Mouse (Mus musculus) neural tube, embryonic 13.5 days (tissue): Measurements from ENCODE around the gene Oxa1l. TPM values are rescaled to one million over a fixed set of nuclear protein-coding genes. Genes with fewer than 3 reads are reported as not detected.

ENCODE experiments used
- ATAC-seq: fragments of 200-750 bp; cut with Nextera tagmentation; 2 replicates; pipeline ENCODE4 v1.8.0; 2017; ENCODE audit warnings: low read depth, mild to moderate bottlenecking, moderate TSS enrichment, moderate library complexity
- H3K27ac ChIP-seq: fragments of 300-500 bp; sonication (generic); replicated peaks from 2 replicates; pipeline ENCODE4 v1.5.1; 2015; ENCODE audit warnings: moderate library complexity, mild to moderate bottlenecking, inconsistent platforms
- H3K27me3 ChIP-seq: fragments of 300-500 bp; sonication (generic); 2 replicates; pipeline ENCODE4 v1.6.1; 2015; ENCODE audit warnings: mild to moderate bottlenecking, inconsistent platforms
- H3K36me3 ChIP-seq: fragments of 300-500 bp; sonication (generic); 2 replicates; pipeline ENCODE4 v1.6.1; 2015; ENCODE audit warnings: mild to moderate bottlenecking, inconsistent platforms
- H3K4me1 ChIP-seq: fragments of 300-500 bp; sonication (generic); replicated peaks from 2 replicates; pipeline ENCODE4 v1.6.1; 2015; ENCODE audit warnings: inconsistent platforms
- H3K4me2 ChIP-seq: fragments of 300-500 bp; sonication (generic); 2 replicates; pipeline ENCODE4 v1.6.1; 2015; ENCODE audit warnings: inconsistent platforms, mild to moderate bottlenecking, moderate library complexity
- H3K4me3 ChIP-seq: fragments of 300-500 bp; sonication (generic); 2 replicates; pipeline ENCODE4 v1.5.1; 2015; ENCODE audit warnings: mild to moderate bottlenecking, inconsistent platforms
- H3K9ac ChIP-seq: fragments of 300-500 bp; sonication (generic); 2 replicates; pipeline ENCODE4 v1.6.1; 2015; ENCODE audit warnings: moderate library complexity, mild to moderate bottlenecking, inconsistent platforms
- H3K9me3 ChIP-seq: fragments of 300-500 bp; sonication (generic); 2 replicates; pipeline ENCODE4 v1.6.1; 2016; ENCODE audit warnings: inconsistent platforms
- WGBS: fragments of 180-500 bp; shearing (Covaris S2); methylation state at CpG from one replicate; pipeline ENCODE4 v1.1.7; 2015; 5-methylcytosine and 5-hydroxymethylcytosine counted together
- polyA plus RNA-seq: library from polyadenylated mRNA; unstranded; fragments of >200 nt; fragmentation: Nextera tagmentation; extraction: Ambion mirVana; gene quantifications from 2 replicates; pipeline ENCODE4 v1.2.1, GENCODE M21; 2015

The Oxa1l gene
- polyA plus RNA-seq, 1 experiment from 2014 or later: 52.6 TPM

DNA sequence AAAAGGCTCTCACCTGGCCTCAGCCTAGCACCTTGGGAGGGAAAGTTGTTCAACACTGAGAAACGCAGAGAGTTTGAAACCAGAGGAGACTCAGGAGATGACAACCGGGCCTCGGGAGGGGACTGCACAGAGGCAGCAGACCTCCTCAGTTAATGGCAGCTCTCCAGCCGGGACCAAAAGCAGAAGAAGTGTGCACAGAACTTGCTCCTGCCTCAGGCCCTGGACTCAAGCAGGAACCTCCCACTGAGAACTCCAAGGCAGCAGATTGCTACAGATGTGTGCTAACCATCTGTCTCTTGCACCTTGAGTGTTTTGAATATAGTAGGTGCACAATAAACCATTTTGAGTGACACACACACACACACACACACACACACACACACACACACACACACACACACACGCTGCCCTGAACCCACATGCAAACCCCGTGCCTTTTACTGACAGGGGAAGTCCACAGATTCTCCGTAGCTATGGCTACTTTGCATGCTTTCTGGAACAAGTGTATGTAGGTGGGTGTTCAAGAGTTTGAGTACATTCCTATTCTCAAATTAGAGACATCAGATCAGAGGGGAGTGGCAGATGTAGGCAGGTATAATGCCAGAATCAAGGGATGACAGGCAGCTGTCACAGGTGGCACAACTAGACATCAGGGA, 37.4 kb downstream of the Oxa1l start:
- Histone ChIP-seq H3K27ac (no peak overlapping the region), H3K9me3 (no peaks in the 10 kb centered on the region), H3K36me3 (no peaks in the 10 kb centered on the region), H3K4me3 (no peak overlapping the region), H3K4me2 (no peak overlapping the region), H3K27me3 (no peaks in the 10 kb centered on the region), H3K4me1 (no peaks in the 10 kb centered on the region), H3K9ac (no peak overlapping the region)
- 84% methylated on average over 7 of the region's 7 CpGs for WGBS
- no peak for ATAC-seq

DNA sequence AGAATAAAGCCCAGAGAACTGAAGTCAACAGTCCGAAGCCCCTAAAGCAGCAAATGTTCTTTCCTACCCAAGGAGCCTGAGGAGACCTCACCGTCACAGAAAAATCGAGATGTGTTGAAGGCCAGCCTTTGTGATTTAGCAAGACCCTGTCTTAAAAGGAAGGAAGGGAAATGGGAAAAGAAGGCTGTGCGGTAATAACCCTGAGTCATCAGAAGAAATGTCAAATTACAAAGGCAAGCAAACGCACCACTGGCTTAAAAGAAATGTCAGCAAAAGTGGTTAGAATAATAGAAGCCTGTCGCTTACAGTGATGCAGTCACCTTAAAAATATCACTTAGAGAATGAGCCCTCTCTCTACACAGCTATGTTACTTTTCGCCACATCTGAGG, 37.9 kb downstream of the Oxa1l start:
- Histone ChIP-seq H3K27ac (no peak overlapping the region), H3K4me3 (no peak overlapping the region), H3K36me3 (no peaks in the 10 kb centered on the region), H3K9ac (no peak overlapping the region), H3K4me2 (no peak overlapping the region), H3K27me3 (no peaks in the 10 kb centered on the region), H3K9me3 (no peaks in the 10 kb centered on the region), H3K4me1 (no peaks in the 10 kb centered on the region)
- WGBS: 69% methylated on average over 7 of the region's 7 CpGs
- no peak for ATAC-seq

GRCm38 (mm10) chr14:54398921-54399382, 38.3 kb downstream of the Oxa1l start:
- Histone ChIP-seq H3K4me2 (no peak overlapping the region), H3K36me3 (no peaks in the 10 kb centered on the region), H3K27ac (no peak overlapping the region), H3K9me3 (no peaks in the 10 kb centered on the region), H3K9ac (no peak overlapping the region), H3K4me1 (no peaks in the 10 kb centered on the region), H3K4me3 (no peak overlapping the region), H3K27me3 (no peaks in the 10 kb centered on the region)
- no peak for ATAC-seq
- 46% methylated on average over 8 of the region's 8 CpGs for WGBS

GRCm38 (mm10) chr14:54401723-54402122, 41.1 kb downstream of the Oxa1l start:
- H3K4me2 ChIP-seq: no peak overlapping the region

DNA sequence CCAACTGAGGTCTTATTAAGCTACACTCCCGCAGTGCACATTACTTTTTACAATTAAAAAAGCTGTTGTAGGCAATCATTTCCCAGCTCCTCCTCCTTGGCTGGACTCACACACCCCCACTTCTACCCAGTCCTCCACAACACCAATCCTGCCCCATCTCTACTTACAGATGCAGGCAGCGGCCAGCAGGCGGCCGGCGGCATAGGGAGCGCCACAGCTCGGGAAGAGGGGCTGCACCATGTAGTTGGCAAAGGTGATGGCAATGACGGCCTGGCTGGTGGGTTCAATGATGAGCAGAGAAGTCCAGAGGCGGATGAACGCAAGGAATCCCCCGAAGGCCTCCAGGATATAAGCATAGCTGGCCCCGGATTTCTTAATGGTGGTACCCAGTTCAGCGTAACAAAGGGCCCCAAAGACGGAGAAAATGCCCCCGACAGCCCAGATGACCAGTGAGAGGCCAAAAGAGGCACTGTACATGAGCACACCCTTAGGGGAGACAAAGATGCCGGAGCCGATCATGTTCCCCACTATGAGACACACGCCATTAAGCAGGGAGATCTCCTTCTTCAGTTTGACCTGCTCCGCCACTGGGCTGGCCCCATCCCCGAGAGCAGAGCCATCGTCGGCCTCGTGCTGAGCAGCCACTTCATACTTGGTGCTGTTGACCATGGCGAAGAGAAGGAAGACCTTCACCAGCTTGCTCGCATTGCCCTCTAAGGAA, 47.9 kb downstream of the Oxa1l start:
- Histone ChIP-seq H3K27ac (0 out of 2 replicates have a peak overlapping the region, but pooled peaks have one; percentile 6), H3K27me3 (no peaks in the 10 kb centered on the region), H3K4me2 (peak overlapping the region; percentile 29; the same call in 1 of the 2 replicates), H3K9ac (no peak overlapping the region), H3K4me1 (peaks cover 8% of the 10 kb centered on the region), H3K36me3 (no peaks in the 10 kb centered on the region), H3K9me3 (no peaks in the 10 kb centered on the region), H3K4me3 (no peak overlapping the region)
- 86% methylated on average over 25 of the region's 25 CpGs for WGBS
- no peak for ATAC-seq

More at GRCm38 (mm10) chr14:54401723-54402122, 41.1 kb downstream of the Oxa1l start:
- ATAC-seq: no peak
- H3K36me3 ChIP-seq: no peaks in the 10 kb centered on the region
- 60% methylated on average over 3 of the region's 3 CpGs for WGBS
- no peaks in the 10 kb centered on the region for H3K27me3 ChIP-seq
- H3K9ac ChIP-seq: no peak overlapping the region
- no peaks in the 10 kb centered on the region for H3K4me1 ChIP-seq
- H3K4me3 ChIP-seq: no peak overlapping the region
- H3K9me3 ChIP-seq: no peaks in the 10 kb centered on the region
- H3K27ac ChIP-seq: no peak overlapping the region

DNA sequence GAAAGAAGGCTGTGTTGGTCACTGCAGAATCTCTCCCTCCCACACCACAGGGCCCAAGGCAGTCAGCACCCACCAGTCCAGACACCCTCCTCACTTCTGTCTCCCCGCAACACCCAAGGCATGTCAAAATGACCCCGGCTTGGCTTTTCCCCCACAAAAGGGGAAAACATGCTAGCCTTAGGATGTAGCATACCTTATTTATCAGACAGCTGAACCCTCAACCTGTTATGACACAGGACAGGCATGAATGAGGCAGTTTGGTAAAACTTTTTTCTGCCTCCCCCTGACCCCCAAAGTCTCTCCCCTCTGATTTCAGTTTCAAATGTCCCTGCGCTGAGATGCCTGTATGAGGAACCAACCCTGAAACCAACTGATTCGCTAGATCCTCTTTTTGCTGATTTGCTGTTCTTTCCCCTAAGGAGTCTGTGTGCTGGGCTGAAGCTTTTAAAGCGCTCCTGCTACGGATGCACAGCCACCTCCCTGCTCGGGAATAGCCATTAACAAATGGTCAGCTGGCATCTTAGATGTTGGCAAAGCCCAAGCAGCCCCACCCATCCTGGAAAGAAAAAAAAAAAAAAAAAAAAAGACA, 48.5 kb downstream of the Oxa1l start:
- 77% methylated on average over 7 of the region's 7 CpGs for WGBS
- H3K36me3 ChIP-seq: no peaks in the 10 kb centered on the region
- H3K9ac ChIP-seq: peak overlapping the region; percentile 53; the same call in 1 of the 2 replicates
- H3K9me3 ChIP-seq: no peaks in the 10 kb centered on the region
- H3K27ac ChIP-seq: peak overlapping the region; percentile 71; the same call in 1 of the 2 replicates
- no peak for ATAC-seq
- peak overlapping the region; percentile 29; the same call in 1 of the 2 replicates for H3K4me2 ChIP-seq
- H3K27me3 ChIP-seq: peaks cover 7% of the 10 kb centered on the region
- peaks cover 13% of the 10 kb centered on the region for H3K4me1 ChIP-seq
- no peak overlapping the region for H3K4me3 ChIP-seq

DNA sequence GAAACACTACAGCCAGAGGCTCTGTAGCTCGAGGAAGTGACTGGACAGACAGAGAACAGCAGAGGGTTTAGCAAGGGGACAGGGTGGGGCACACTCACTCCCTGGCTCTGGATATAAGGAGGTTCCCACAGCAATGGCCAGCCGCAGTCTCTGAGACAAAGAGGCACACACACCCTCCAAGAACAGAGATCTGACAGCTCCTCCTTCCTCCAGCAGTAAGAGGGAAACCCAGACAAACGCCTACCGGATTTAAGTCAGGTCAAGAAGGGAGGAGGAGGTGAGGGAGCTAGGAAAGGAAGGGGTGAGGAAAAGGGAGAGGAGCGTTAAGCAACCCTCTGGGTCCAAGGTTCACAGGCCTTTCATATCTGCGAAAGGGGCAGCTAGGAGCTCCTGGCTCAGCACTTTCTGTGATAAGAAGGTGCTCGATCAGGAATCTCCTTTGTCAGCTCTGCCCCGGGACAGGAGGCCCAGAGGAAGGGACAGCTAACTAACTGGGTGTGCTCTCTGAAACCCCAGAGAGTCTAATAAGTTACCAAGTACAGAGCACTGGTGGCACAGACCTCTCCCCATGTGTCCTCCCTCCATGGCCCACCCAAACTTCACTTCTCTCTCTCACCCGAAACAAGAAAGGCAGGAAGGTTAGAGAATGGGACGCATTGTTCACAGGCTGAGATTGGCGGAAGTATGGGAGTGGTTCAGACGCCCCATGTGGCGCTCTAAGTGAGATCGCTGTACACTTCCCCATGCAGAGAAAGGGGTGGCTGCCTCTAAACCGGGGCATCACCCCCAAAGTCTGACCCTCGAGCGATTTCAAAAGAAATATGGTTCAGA, 49.6 kb downstream of the Oxa1l start:
- Histone ChIP-seq H3K9me3 (no peaks in the 10 kb centered on the region), H3K36me3 (no peaks in the 10 kb centered on the region), H3K4me3 (no peak overlapping the region), H3K27me3 (peaks cover 17% of the 10 kb centered on the region), H3K9ac (peak overlapping the region; percentile 53; the same call in 1 of the 2 replicates), H3K27ac (peak overlapping the region; percentile 71), H3K4me2 (peak overlapping the region; percentile 29; the same call in 1 of the 2 replicates), H3K4me1 (peaks cover 13% of the 10 kb centered on the region)
- ATAC-seq: no peak
- 43% methylated on average over 17 of the region's 17 CpGs for WGBS

- peaks cover 31% of the 10 kb centered on the region for H3K27me3 ChIP-seq
- H3K4me2 ChIP-seq: no peak overlapping the region
- H3K27ac ChIP-seq: no peak overlapping the region
- H3K9ac ChIP-seq: no peak overlapping the region
- H3K36me3 ChIP-seq: no peaks in the 10 kb centered on the region
- 38% methylated on average over 9 of the region's 9 CpGs for WGBS
- H3K9me3 ChIP-seq: no peaks in the 10 kb centered on the region
- H3K4me1 ChIP-seq: peaks cover 18% of the 10 kb centered on the region
- H3K4me3 ChIP-seq: no peak overlapping the region
- no peak for ATAC-seq
Measured at GRCm38 (mm10) chr14:54412000-54412576, 51.5 kb downstream of the Oxa1l start.

DNA sequence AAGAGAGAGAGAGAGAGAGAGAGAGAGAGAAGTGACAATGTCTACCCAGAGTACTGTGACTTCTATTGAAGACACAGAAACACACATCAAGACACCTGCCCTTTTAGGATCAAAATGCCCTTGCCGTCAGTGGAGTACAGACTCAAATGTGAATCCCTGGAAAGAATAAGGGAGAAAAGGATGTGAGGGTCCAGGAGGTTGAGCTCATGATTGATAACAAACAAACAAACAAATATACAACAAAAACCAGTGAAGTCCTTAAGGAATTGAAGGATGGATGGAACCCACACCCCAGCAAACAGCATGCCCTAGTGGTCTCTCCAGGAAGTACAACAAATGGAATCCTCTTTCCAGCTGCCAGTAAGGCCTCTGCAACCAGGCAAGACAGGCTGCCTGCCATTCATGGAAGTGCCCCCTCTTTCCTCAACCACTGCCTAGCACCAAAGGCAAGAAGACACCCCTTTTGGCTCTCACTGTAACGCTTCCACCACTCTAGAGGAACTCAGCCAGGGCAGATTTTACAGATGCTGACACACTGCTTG, 52.1 kb downstream of the Oxa1l start:
- no peaks in the 10 kb centered on the region for H3K9me3 ChIP-seq
- H3K27ac ChIP-seq: peak overlapping the region; percentile 33; the same call in 1 of the 2 replicates
- no peak overlapping the region for H3K4me3 ChIP-seq
- no peak overlapping the region for H3K4me2 ChIP-seq
- H3K4me1 ChIP-seq: peaks cover 22% of the 10 kb centered on the region
- ATAC-seq: no peak
- H3K27me3 ChIP-seq: peaks cover 37% of the 10 kb centered on the region
- no peaks in the 10 kb centered on the region for H3K36me3 ChIP-seq
- no peak overlapping the region for H3K9ac ChIP-seq
- WGBS: 46% methylated on average over 2 of the region's 2 CpGs

DNA sequence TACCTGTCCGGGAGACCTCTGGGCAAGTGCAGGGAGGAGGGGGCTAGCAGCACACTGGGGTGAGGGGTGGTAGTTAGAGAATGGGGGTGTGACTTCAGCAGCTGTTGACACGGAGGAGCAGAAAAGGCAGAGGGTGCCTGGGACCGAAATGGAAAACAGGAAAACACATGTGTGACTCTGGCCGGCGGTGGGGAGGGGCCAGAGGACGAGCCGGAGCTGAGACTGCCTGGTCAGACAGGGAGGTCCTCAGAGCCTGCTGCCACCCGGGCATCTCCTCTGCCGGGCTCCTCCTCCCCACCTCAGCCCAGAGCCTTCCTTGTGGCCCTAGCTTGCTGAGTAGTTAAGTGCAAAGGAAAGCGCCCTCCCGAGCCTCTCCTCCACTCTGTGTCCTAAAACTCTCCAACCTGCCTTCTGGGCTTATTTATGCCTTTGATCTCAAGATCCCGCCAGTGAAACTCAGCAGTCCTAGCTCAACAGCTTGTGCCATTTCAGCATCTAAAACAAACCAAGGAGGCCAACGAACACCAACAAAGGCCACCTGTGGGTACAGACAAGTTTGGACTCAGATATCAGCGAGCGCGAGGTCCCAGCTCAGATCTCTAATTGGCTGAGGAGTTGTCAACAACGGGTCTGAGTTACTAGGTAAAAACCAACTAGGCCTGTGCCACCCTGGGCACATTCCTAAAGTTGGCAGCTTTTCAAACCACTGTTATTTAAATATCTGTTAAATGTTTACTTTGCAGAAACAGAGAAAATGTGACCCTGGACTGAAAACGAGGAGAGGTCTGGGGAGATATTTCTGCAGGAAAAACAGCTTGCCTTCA, 53.5 kb downstream of the Oxa1l start:
- ATAC-seq: no peak
- Histone ChIP-seq H3K4me2 (peak overlapping the region; percentile 31), H3K4me1 (peaks cover 23% of the 10 kb centered on the region), H3K9ac (no peak overlapping the region; the same call in 1 of the 2 replicates), H3K9me3 (no peaks in the 10 kb centered on the region), H3K36me3 (no peaks in the 10 kb centered on the region), H3K27me3 (peaks cover 40% of the 10 kb centered on the region), H3K27ac (peak overlapping the region; percentile 33; the same call in 1 of the 2 replicates), H3K4me3 (0 out of 2 replicates have a peak overlapping the region, but pooled peaks have one; percentile 5)
- 11% methylated on average over 18 of the region's 18 CpGs for WGBS
